Mouse (Mus musculus): Measurements from ENCODE around the gene 2310057J18Rik. TPM values are rescaled to one million over a fixed set of nuclear protein-coding genes. Genes with fewer than 3 reads are reported as not detected.

Gene 2310057J18Rik
- not detected for polyA plus RNA-seq (2014; fragmentation: Illumina TruSeq; extraction: RNeasy Lipid Tissue Mini Kit (QIAGEN cat#74804); ENCODE audit: low read depth, low replicate concordance)

DNA sequence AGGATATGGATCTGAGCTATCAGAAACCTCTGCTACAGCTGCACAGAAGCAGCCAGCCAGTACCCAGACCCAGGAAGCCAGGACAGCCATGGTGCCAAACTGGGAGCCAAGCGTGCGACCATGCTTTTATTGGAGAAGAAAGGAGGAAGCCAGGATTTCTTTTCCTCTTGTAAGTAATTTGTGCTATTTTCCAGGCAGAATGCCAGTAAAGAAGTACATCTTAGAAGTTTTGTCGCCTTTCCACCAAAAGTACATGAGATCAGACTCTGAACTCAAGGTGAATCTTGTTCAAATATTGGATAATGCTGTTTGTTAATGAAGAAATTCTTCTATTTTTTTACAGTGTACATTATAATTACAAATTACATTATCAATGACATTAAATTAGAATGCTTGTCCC lies at the start of gene 2310057J18Rik:
Gene 2310057J18Rik (minus strand): TSS at position 101 of the 400 bp plus-strand sequence.

Other genes starting within 250 kb of the 2310057J18Rik start
- gene Soga3, start 157.5 kb upstream of the 2310057J18Rik start, polyA plus RNA-seq (2014; fragmentation: Illumina TruSeq; extraction: RNeasy Lipid Tissue Mini Kit (QIAGEN cat#74804); ENCODE audit: low read depth, low replicate concordance), result 2.1 TPM
- gene Gm49353, start 212.7 kb upstream of the 2310057J18Rik start, polyA plus RNA-seq (2014; fragmentation: Illumina TruSeq; extraction: RNeasy Lipid Tissue Mini Kit (QIAGEN cat#74804); ENCODE audit: low read depth, low replicate concordance), result 1.0 TPM
- gene 9330159F19Rik, start 225.3 kb upstream of the 2310057J18Rik start, polyA plus RNA-seq (2014; fragmentation: Illumina TruSeq; extraction: RNeasy Lipid Tissue Mini Kit (QIAGEN cat#74804); ENCODE audit: low read depth, low replicate concordance), result 3.9 TPM